Mouse (Mus musculus): Measurements from ENCODE around the gene Bax. TPM values are rescaled to one million over a fixed set of nuclear protein-coding genes. Genes with fewer than 3 reads are reported as not detected.

Bax gene
- polyA plus RNA-seq, 1 experiment: 24.4 TPM

DNA sequence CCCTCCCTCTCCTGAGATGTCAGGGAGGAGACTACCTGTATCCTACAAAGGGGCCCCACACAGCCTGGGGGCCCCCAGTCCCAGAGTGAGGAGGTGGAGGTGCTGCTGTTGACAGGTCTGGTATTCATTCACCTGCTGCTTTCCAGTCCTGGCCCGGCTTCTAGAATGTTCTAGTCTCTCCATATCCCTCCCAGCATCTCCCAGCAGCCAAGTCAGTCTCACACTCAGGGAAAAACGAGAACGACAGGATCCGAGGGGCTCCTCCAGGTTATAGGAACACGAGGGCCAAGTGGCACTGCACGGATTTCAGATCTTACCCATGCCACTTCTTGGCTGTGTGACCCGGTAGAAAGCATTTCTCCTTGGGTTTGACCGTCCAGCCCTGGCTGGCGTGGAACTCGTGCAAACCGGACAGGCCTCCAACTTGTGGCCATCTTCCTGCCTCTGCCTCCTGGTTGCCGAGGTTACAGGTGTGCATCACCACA lies 51.9 kb downstream of the Bax start:
- Histone ChIP-seq H3K4me3 (replicated peaks) (no peak overlapping the region), H3K27me3 (ENCODE audit: control insufficient read depth) (peaks cover 98% of the 10 kb centered on the region), H3K4me1 (ENCODE audit: control insufficient read depth) (peaks cover 10% of the 10 kb centered on the region), H3K36me3 (ENCODE audit: control insufficient read depth) (no peaks in the 10 kb centered on the region), H3K9me3 (ENCODE audit: control insufficient read depth, low read length) (peaks cover 6% of the 10 kb centered on the region; the same call in 1 of the 2 replicates)
- no peak for TF ChIP-seq TAL1 (IDR thresholded peaks at IDR 0.05; ENCODE audit: low read length)
- TF ChIP-seq GATA1 (IDR thresholded peaks at IDR 0.05; ENCODE audit: low read length): no peak

DNA sequence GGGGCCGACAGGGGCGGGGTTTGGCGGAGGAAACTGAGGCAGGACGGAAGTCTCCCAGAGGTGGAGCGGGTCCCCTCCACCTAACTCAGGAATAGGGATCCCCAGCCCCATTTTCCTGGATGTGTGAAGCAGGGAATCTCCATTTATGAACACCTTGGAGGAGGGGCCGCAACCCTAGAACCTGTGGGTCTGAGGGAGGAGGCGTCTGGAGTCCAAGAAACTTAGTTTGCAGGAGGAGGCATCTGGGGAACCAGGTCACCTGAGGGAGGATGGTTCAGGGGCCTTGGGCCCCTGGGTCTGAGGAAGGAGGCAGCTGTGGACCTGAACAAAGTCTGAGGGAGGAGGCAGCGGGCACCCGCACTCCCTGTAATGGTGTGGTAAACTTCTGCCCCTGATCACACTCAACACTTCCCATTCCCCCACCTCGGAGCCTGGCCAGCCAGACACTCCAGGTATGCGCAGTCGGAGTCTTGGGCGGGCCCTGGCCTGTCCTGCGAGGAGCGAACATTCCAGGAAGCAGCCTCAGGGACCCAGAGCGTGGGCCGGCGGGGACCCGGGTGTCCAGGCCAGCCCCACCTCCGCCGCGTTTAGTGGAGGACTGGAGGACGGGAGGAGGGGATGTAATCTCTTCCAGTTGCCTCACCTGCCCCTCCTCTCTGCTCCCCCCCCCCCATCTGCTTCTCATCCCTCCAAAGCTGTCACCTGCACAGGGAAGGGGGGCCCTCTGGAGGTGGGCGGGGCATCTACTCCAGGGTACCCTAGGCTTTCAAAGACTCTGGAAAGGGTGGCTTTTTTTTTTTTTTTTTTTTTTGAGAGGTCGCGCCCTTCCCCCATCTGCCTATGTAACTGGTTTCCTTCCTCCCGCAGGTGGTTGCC lies 52.6 kb downstream of the Bax start:
- H3K9me3 ChIP-seq (ENCODE audit: control insufficient read depth, low read length): peaks cover 6% of the 10 kb centered on the region; the same call in 1 of the 2 replicates
- peaks cover 100% of the 10 kb centered on the region for H3K27me3 ChIP-seq (ENCODE audit: control insufficient read depth)
- peaks cover 10% of the 10 kb centered on the region for H3K4me1 ChIP-seq (ENCODE audit: control insufficient read depth)
- no peaks in the 10 kb centered on the region for H3K36me3 ChIP-seq (ENCODE audit: control insufficient read depth)
- no peak overlapping the region for H3K4me3 ChIP-seq (replicated peaks)
- TF ChIP-seq GATA1 (IDR thresholded peaks at IDR 0.05; ENCODE audit: low read length): no peak
- TF ChIP-seq TAL1 (IDR thresholded peaks at IDR 0.05; ENCODE audit: low read length): no peak

DNA sequence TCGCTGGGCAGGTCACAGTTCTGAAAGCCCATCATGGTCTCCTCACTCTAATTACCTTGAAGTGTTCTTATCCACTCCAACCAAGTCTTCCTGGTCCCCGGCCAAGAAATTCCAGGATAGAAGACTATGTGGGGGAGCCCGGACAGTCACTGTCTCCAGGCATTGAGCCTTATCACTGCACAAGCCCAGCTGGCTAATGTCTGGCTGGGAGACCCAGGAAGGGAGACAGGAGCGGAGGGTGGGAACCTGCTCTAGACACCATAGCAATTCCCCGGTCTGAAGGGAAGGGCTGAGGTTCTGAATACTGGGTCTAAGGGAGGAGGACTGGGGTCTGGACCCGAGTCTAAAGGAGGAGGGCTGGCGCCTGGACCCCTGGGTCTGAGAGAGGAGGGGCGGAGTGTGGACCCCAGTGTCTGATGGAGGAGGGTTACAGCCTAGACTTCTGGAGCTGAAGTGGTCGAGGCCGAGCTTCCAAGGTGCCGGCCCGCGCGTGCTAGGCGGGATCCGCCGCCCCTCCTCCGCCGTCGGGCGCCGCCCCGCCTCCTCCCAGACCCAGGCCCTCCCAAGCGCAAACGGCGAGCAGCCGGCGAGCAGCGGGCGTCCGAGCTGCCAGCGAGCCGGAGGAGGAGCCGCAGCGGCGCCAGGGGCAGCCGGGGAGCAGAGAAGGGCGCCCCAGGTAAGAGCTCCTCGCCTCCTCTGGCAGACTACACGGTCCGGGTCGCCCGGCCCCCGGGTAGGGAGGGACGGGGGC lies 53.4 kb downstream of the Bax start, which contains the start of gene Ntf5:
Ntf5 (plus strand) TSS at position 583 of the 751 bp plus-strand sequence.
- peaks cover 100% of the 10 kb centered on the region for H3K27me3 ChIP-seq (ENCODE audit: control insufficient read depth)
- H3K4me1 ChIP-seq (ENCODE audit: control insufficient read depth): peaks cover 10% of the 10 kb centered on the region

GRCm38 (mm10) chr7:45412421-45412820 lies 54.3 kb downstream of the Bax start:
- peaks cover 10% of the 10 kb centered on the region for H3K4me1 ChIP-seq (ENCODE audit: control insufficient read depth)
- no peaks in the 10 kb centered on the region for H3K36me3 ChIP-seq (ENCODE audit: control insufficient read depth)
- H3K9me3 ChIP-seq (ENCODE audit: control insufficient read depth, low read length): peaks cover 6% of the 10 kb centered on the region; the same call in 1 of the 2 replicates
- H3K27me3 ChIP-seq (ENCODE audit: control insufficient read depth): peaks cover 100% of the 10 kb centered on the region
- no peak overlapping the region for H3K4me3 ChIP-seq (replicated peaks)
- TF ChIP-seq GATA1 (IDR thresholded peaks at IDR 0.05; ENCODE audit: low read length) (no peak), TAL1 (IDR thresholded peaks at IDR 0.05; ENCODE audit: low read length) (no peak)

More for the DNA sequence above, 53.4 kb downstream of the Bax start, which contains the start of gene Ntf5:
- TF ChIP-seq TAL1 (IDR thresholded peaks at IDR 0.05; ENCODE audit: low read length): no peak
- no peak for TF ChIP-seq GATA1 (IDR thresholded peaks at IDR 0.05; ENCODE audit: low read length)
- Histone ChIP-seq H3K9me3 (ENCODE audit: control insufficient read depth, low read length) (peaks cover 6% of the 10 kb centered on the region; the same call in 1 of the 2 replicates), H3K36me3 (ENCODE audit: control insufficient read depth) (no peaks in the 10 kb centered on the region), H3K4me3 (replicated peaks) (peak within 1 kb of the TSS; percentile 18)

Other genes starting within 250 kb of the Bax start
- gene Cd37, start 227.8 kb downstream of the Bax start, polyA plus RNA-seq (2012): 0.70 and 1.2 TPM in 2 replicates
- gene Slc6a16, start 225.8 kb downstream of the Bax start, polyA plus RNA-seq (2012): not detected in 2 replicates
- not detected in 2 replicates for gene Slc6a21, start 189.4 kb downstream of the Bax start, polyA plus RNA-seq (2012)
- 0.02 and 0.04 TPM in 2 replicates for gene Trpm4, start 133.1 kb downstream of the Bax start, polyA plus RNA-seq (2012)
- not detected in 2 replicates for gene Hrc, start 131.6 kb downstream of the Bax start, polyA plus RNA-seq (2012)
- 0.13 and 0.33 TPM in 2 replicates for gene Ppfia3, start 99.9 kb downstream of the Bax start, polyA plus RNA-seq (2012)
- gene Lin7b, start 96.3 kb downstream of the Bax start, polyA plus RNA-seq (2012): 0.18 TPM in 1 of 2 replicates, not detected in the other
- 68.0 and 79.6 TPM in 2 replicates for gene Snrnp70, start 71.2 kb downstream of the Bax start, polyA plus RNA-seq (2012)
- not detected in 2 replicates for gene Kcna7, start 61.2 kb downstream of the Bax start, polyA plus RNA-seq (2012)
- gene Ntf5, start 53.2 kb downstream of the Bax start, polyA plus RNA-seq (2012): not detected in 2 replicates
- gene Lhb, start 46.1 kb downstream of the Bax start, polyA plus RNA-seq (2012): not detected in 2 replicates
- gene Gys1, start 32.1 kb downstream of the Bax start, polyA plus RNA-seq (2012): 0.09 and 0.12 TPM in 2 replicates
- 15.2 and 15.3 TPM in 2 replicates for gene Ruvbl2, start 28.8 kb downstream of the Bax start, polyA plus RNA-seq (2012)
- 3,659 and 3,743 TPM in 2 replicates for gene Ftl1, start 7.0 kb downstream of the Bax start, polyA plus RNA-seq (2012)
- 0.03 and 0.08 TPM in 2 replicates for gene Tulp2, start 15.0 kb upstream of the Bax start, polyA plus RNA-seq (2012)
- gene Gm45808, start 19.9 kb upstream of the Bax start, polyA plus RNA-seq (2012): not detected in 2 replicates
- 0.01 and 0.02 TPM in 2 replicates for gene Dhdh, start 21.9 kb upstream of the Bax start, polyA plus RNA-seq (2012)
- gene Nucb1, start 43.5 kb upstream of the Bax start, polyA plus RNA-seq (2012): 54.7 and 66.6 TPM in 2 replicates
- gene Ppp1r15a, start 59.4 kb upstream of the Bax start, polyA plus RNA-seq (2012): 543 and 840 TPM in 2 replicates
- gene Plekha4, start 59.4 kb upstream of the Bax start, polyA plus RNA-seq (2012): 0.42 and 1.0 TPM in 2 replicates
- gene Hsd17b14, start 88.0 kb upstream of the Bax start, polyA plus RNA-seq (2012): 0.31 and 0.50 TPM in 2 replicates
- 1.1 and 2.6 TPM in 2 replicates for gene Bcat2, start 103.3 kb upstream of the Bax start, polyA plus RNA-seq (2012)
- not detected in 2 replicates for gene Fgf21, start 148.6 kb upstream of the Bax start, polyA plus RNA-seq (2012)
- gene Fut1, start 150.4 kb upstream of the Bax start, polyA plus RNA-seq (2012): not detected in 2 replicates
- 0.05 TPM in 1 of 2 replicates, not detected in the other for gene Izumo1, start 154.9 kb upstream of the Bax start, polyA plus RNA-seq (2012)
- 0.04 and 0.06 TPM in 2 replicates for gene Rasip1, start 160.6 kb upstream of the Bax start, polyA plus RNA-seq (2012)
- not detected in 2 replicates for gene Mamstr, start 173.1 kb upstream of the Bax start, polyA plus RNA-seq (2012)
- gene Fut2, start 199.5 kb upstream of the Bax start, polyA plus RNA-seq (2012): 0.09 TPM in 1 of 2 replicates, not detected in the other
- gene Ntn5, start 217.1 kb upstream of the Bax start, polyA plus RNA-seq (2012): not detected in 2 replicates
- not detected in 2 replicates for gene Sec1, start 227.5 kb upstream of the Bax start, polyA plus RNA-seq (2012)
- not detected in 2 replicates for gene Car11, start 232.9 kb upstream of the Bax start, polyA plus RNA-seq (2012)
- gene Dbp, start 238.2 kb upstream of the Bax start, polyA plus RNA-seq (2012): 0.07 TPM in 2 replicates
- gene Rpl18, start 248.6 kb upstream of the Bax start, polyA plus RNA-seq (2012): 1,232 and 1,322 TPM in 2 replicates